Mouse (Mus musculus) bone marrow, adult 2 months (tissue): ENCODE measurements around the gene Iglon5.

ENCODE experiments used
- CTCF ChIP-seq: fragments of 200-500 bp; IDR thresholded peaks from 2 replicates; pipeline ENCODE4 v1.5.1; 2011; ENCODE audit warnings: low read length, control low read depth; ENCODE audit not compliant: control insufficient read depth, insufficient read depth
- POLR2A ChIP-seq: fragments of 200-500 bp; IDR thresholded peaks from 2 replicates; pipeline ENCODE4 v1.6.1; 2011; ENCODE audit warnings: low read depth, mild to moderate bottlenecking, control low read depth, low read length, borderline replicate concordance; ENCODE audit not compliant: control insufficient read depth

DNA sequence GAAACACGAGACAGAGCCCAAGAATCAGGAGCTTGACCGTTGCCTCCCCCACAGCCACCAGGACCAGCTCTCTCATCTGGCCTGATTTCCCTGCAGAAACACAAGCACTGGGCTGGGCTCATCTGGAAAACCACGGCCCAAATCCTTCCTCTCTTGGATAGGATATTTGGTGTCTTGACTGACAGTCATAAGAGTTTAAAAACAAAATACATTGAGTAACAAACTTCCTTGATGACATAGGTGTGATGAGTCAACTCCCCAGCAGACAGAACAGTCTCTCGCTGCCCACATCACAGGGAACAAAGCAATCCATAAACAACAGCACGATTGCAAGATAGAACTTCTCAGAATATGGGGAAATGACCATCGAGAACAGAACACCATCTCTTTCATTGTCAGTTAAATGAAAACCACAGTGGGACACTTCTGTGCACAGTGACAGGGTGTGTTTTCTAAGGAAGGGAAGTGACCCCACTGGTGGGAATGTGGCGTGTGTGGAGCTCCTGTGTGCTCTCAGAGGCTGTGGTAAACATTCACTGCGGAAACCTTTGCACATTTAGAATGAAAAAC, 40.4 kb upstream of the Iglon5 start:
- no peak for TF ChIP-seq POLR2A
- TF ChIP-seq CTCF = no peak
